Mouse (Mus musculus) E14TG2a.4 (cell line): Measurements from ENCODE around the gene Stam.

Experiments
- CTCF ChIP-seq: conservative IDR thresholded peaks from 2 replicates; pipeline ENCODE4 v1.5.1; 2014; ENCODE audit warnings: low read length
- NANOG ChIP-seq: IDR thresholded peaks from 2 replicates; pipeline ENCODE4 v1.6.1; 2014; ENCODE audit warnings: borderline replicate concordance, low read length, mixed read lengths
- POU5F1 ChIP-seq: IDR thresholded peaks from 2 replicates; pipeline ENCODE4 v1.6.1; 2014; ENCODE audit warnings: low read length, borderline replicate concordance

DNA sequence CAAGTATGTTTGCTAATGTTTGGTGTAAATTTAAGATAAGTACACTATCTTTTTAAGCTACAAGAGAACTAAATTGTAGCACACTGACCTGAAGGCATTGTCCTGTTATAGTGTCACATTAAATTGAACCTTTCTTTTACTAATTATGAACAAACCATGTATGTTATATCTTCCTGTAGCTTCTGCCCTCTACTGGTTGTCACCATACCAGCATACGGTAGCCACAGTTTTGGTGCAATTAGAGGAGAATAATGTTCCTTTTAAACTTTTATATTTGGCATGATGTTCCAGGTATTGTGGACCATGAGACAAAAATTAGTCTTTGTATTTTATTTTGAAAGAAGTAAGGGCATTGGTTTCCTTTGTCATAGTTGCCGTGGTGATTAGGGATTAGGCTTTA lies 73.0 kb downstream of the Stam start:
- TF ChIP-seq CTCF (peak; percentile 42), POU5F1 (no peak), NANOG (no peak)
